Comparison of ENCODE assay signal across 7 mouse cellular contexts in genomic region chr3:90615415-90615814, GRCm38 (mm10). TPM values are rescaled to one million over a fixed set of nuclear protein-coding genes. Genes with fewer than 3 reads are reported as not detected.
DNase-seq lines count a peak whose midpoint lies in the region; ATAC-seq and TF ChIP-seq lines count a peak whose summit lies in the region.

No protein-coding gene starts in this region.

- no peaks in the 10 kb centered on the region for H3K9me3 ChIP-seq in intestine, postnatal 0 days (ENCODE audit: control insufficient read depth)
- H3K9me3 ChIP-seq in midbrain, embryonic 12.5 days, result 0 out of 2 replicates have a peak, but pooled peaks cover 3% of the 10 kb centered on the region

- DNase-seq in adrenal gland, adult 2 months, result peak; percentile 81
- peak; percentile 70 for DNase-seq in embryo, embryonic 11 days
- DNase-seq in gastrocnemius, postnatal 4 days (ENCODE audit: low spot score in 2 of 2), result peak; percentile 60 to 78
- peak; percentile 69 for DNase-seq in left cerebral cortex, postnatal 4 days
- DNase-seq in spleen, adult 18-20 months, result peak; percentile 59 to 68

- no peak overlapping the region for H3K9ac ChIP-seq in intestine, postnatal 0 days (ENCODE audit: low read depth, low read length)
- no peak overlapping the region for H3K9ac ChIP-seq in midbrain, embryonic 12.5 days (replicated peaks)

- H3K4me3 ChIP-seq in intestine, postnatal 0 days (ENCODE audit: low read depth, low read length), result no peak overlapping the region
- H3K4me3 ChIP-seq in midbrain, embryonic 12.5 days, result no peak overlapping the region

- peak overlapping the region; percentile 52 for H3K4me2 ChIP-seq in intestine, postnatal 0 days (replicated peaks; ENCODE audit: low read depth)
- H3K4me2 ChIP-seq in midbrain, embryonic 12.5 days (replicated peaks), result no peak overlapping the region

- peak overlapping the region; percentile 57; the same call in 1 of the 2 replicates for H3K27ac ChIP-seq in intestine, postnatal 0 days (ENCODE audit: low read depth, low read length)
- no peak overlapping the region for H3K27ac ChIP-seq in midbrain, embryonic 12.5 days (replicated peaks)

- TF ChIP-seq CTCF in intestine, postnatal 0 days (IDR thresholded peaks at IDR 0.05; ENCODE audit: low read depth), result peak; percentile 92

- no peaks in the 10 kb centered on the region for H3K27me3 ChIP-seq in intestine, postnatal 0 days (replicated peaks; ENCODE audit: control insufficient read depth, insufficient read depth, low read length)
- peaks cover 20% of the 10 kb centered on the region for H3K27me3 ChIP-seq in midbrain, embryonic 12.5 days

- ATAC-seq in intestine, postnatal 0 days, result peak; percentile 72
- peak; percentile 35; the same call in 1 of the 2 replicates for ATAC-seq in midbrain, embryonic 12.5 days (ENCODE audit: low FRiP score, low read depth)

- WGBS in intestine, postnatal 0 days, result 4% methylated on average over 7 of the region's 7 CpGs
- WGBS in midbrain, embryonic 12.5 days, result 8% methylated on average over 7 of the region's 7 CpGs

- peaks cover 4% of the 10 kb centered on the region; the same call in 1 of the 2 replicates for H3K4me1 ChIP-seq in intestine, postnatal 0 days (replicated peaks; ENCODE audit: control insufficient read depth, insufficient read depth, low read length)
- H3K4me1 ChIP-seq in midbrain, embryonic 12.5 days, result peaks cover 8% of the 10 kb centered on the region; the same call in 1 of the 2 replicates

- intact Hi-C loops in left cerebral cortex, postnatal 4 days (cut with DNase I), result no loop called here

- H3K36me3 ChIP-seq in intestine, postnatal 0 days (ENCODE audit: control insufficient read depth, insufficient read depth), result no peaks in the 10 kb centered on the region
- no peaks in the 10 kb centered on the region for H3K36me3 ChIP-seq in midbrain, embryonic 12.5 days

RNA-seq across cellular contexts. Expression of gene S100a6, which starts 2.7 kb away (rescaled TPM):
- total RNA-seq in adrenal gland, adult 2 months (2021), result 100 to 1,000 TPM in 1 of 2 experiments, 10 to 100 TPM in 1; 29.3 to 101 TPM
- 43.4 and 55.2 TPM in 2 replicates for polyA plus RNA-seq in adrenal gland, adult 2 months (2012; rRNA removed)
- 100 to 1,000 TPM; 140 to 154 TPM for total RNA-seq in gastrocnemius, postnatal 4 days (2021)
- polyA plus RNA-seq in intestine, postnatal 0 days (2015; fragmentation: Nextera tagmentation; extraction: Ambion mirVana), result 374 and 424 TPM in 2 replicates
- total RNA-seq in left cerebral cortex, postnatal 4 days (2021), result 10 to 100 TPM; 13.1 to 20.7 TPM
- 23.8 and 28.5 TPM in 2 replicates for polyA plus RNA-seq in midbrain, embryonic 12.5 days (2016; fragmentation: Nextera tagmentation; extraction: Ambion mirVana)

RNA-seq across cellular contexts. Expression of gene S100a5, which starts 7.1 kb away (rescaled TPM):
- total RNA-seq in adrenal gland, adult 2 months (2021), result not detected
- not detected in 2 replicates for polyA plus RNA-seq in adrenal gland, adult 2 months (2012; rRNA removed)
- total RNA-seq in gastrocnemius, postnatal 4 days (2021), result not detected
- 4.1 and 5.6 TPM in 2 replicates for polyA plus RNA-seq in intestine, postnatal 0 days (2015; fragmentation: Nextera tagmentation; extraction: Ambion mirVana)
- total RNA-seq in left cerebral cortex, postnatal 4 days (2021), result not detected
- not detected in 2 replicates for polyA plus RNA-seq in midbrain, embryonic 12.5 days (2016; fragmentation: Nextera tagmentation; extraction: Ambion mirVana)

RNA-seq across cellular contexts. Expression of gene S100a4, which starts 11.8 kb away (rescaled TPM):
- total RNA-seq in adrenal gland, adult 2 months (2021), result 10 to 100 TPM in 1 of 2 experiments, 1 to 10 TPM in 1; 3.1 to 20.7 TPM
- polyA plus RNA-seq in adrenal gland, adult 2 months (2012; rRNA removed), result 0.88 and 1.0 TPM in 2 replicates
- 10 to 100 TPM; 15.7 to 17.2 TPM for total RNA-seq in gastrocnemius, postnatal 4 days (2021)
- 8.6 and 8.7 TPM in 2 replicates for polyA plus RNA-seq in intestine, postnatal 0 days (2015; fragmentation: Nextera tagmentation; extraction: Ambion mirVana)
- 1 to 10 TPM; 3.3 to 6.2 TPM for total RNA-seq in left cerebral cortex, postnatal 4 days (2021)
- polyA plus RNA-seq in midbrain, embryonic 12.5 days (2016; fragmentation: Nextera tagmentation; extraction: Ambion mirVana), result 1.4 and 1.7 TPM in 2 replicates

RNA-seq across cellular contexts. Expression of gene Gm42674, which starts 13.7 kb away (rescaled TPM):
- total RNA-seq in adrenal gland, adult 2 months (2021), result not detected
- polyA plus RNA-seq in adrenal gland, adult 2 months (2012; rRNA removed), result not detected in 2 replicates
- not detected for total RNA-seq in gastrocnemius, postnatal 4 days (2021)
- polyA plus RNA-seq in intestine, postnatal 0 days (2015; fragmentation: Nextera tagmentation; extraction: Ambion mirVana), result not detected in 2 replicates
- total RNA-seq in left cerebral cortex, postnatal 4 days (2021), result not detected
- polyA plus RNA-seq in midbrain, embryonic 12.5 days (2016; fragmentation: Nextera tagmentation; extraction: Ambion mirVana), result not detected in 2 replicates

RNA-seq across cellular contexts. Expression of gene S100a2, which starts 25.4 kb away (rescaled TPM):
- not detected for total RNA-seq in adrenal gland, adult 2 months (2021)
- polyA plus RNA-seq in adrenal gland, adult 2 months (2012; rRNA removed), result not detected in 2 replicates
- total RNA-seq in gastrocnemius, postnatal 4 days (2021), result not detected
- not detected in 2 replicates for polyA plus RNA-seq in intestine, postnatal 0 days (2015; fragmentation: Nextera tagmentation; extraction: Ambion mirVana)
- total RNA-seq in left cerebral cortex, postnatal 4 days (2021), result not detected
- not detected in 2 replicates for polyA plus RNA-seq in midbrain, embryonic 12.5 days (2016; fragmentation: Nextera tagmentation; extraction: Ambion mirVana)
